ENCODE assay signal across 22 mouse cellular contexts in the genomic region with DNA sequence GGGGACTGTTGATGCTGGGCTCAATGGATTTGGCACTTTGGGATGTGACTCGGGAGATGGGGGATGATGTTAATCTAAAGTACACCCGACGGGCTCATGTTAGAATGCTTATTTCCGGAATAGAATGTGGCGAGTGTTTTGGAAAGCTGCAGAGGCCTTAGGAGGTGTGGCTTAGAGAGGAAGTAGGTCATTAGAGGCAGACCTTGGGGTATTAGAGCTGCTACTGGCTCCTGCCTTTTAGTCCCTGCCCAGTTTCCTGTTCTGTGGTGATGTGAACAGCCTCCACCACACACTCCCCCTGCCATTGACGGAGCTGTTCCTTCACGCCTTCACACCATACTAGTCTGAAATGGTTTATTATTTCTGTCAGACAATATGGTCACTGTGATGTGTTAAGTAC.
"Had no signal": no experiment of that assay in that cellular context is flagged by ENCODE, and none has a peak within 500 bp of the region (broad histone marks: within the 10 kb centered on the region; RNA-seq: fewer than 3 reads in every experiment).

No protein-coding gene starts in this region.

- H3K4me3 ChIP-seq: layer of hippocampus, adult 2 months; limb, embryonic 10.5 days; limb, embryonic 13.5 days; liver, embryonic 12.5 days; liver, embryonic 15.5 days; neural tube, embryonic 12.5 days; neural tube, embryonic 15.5 days had no signal

- H3K36me3 ChIP-seq: limb, embryonic 10.5 days; limb, embryonic 13.5 days; liver, embryonic 12.5 days; liver, embryonic 15.5 days; neural tube, embryonic 12.5 days; neural tube, embryonic 15.5 days had no signal

- H3K9ac ChIP-seq: limb, embryonic 13.5 days; liver, embryonic 12.5 days; liver, embryonic 15.5 days; neural tube, embryonic 12.5 days; neural tube, embryonic 15.5 days had no signal

- ATAC-seq: liver, embryonic 12.5 days had no signal

- H3K27me3 ChIP-seq: limb, embryonic 13.5 days; liver, embryonic 12.5 days; liver, embryonic 15.5 days; neural tube, embryonic 12.5 days; neural tube, embryonic 15.5 days had no signal

- H3K9me3 ChIP-seq: limb, embryonic 10.5 days; limb, embryonic 13.5 days; liver, embryonic 12.5 days; liver, embryonic 15.5 days; neural tube, embryonic 12.5 days; neural tube, embryonic 15.5 days had no signal

- DNase-seq: kidney, adult 9 months; kidney, postnatal 25 days; layer of hippocampus, adult 9-11 months; liver; lung, adult 18-20 months; lung, postnatal 14 days; lung, postnatal 4 days; midbrain, embryonic 14.5 days; right cerebral cortex, adult 18-20 months; right cerebral cortex, postnatal 14 days; right cerebral cortex, postnatal 4 days; thymus, adult 2 months; thymus, postnatal 14 days; thymus, postnatal 4 days had no signal

- H3K4me2 ChIP-seq: limb, embryonic 13.5 days; liver, embryonic 12.5 days; liver, embryonic 15.5 days; neural tube, embryonic 12.5 days; neural tube, embryonic 15.5 days had no signal

- H3K4me1 ChIP-seq: limb, embryonic 10.5 days; liver, embryonic 12.5 days; liver, embryonic 15.5 days; neural tube, embryonic 12.5 days; neural tube, embryonic 15.5 days had no signal

- H3K27ac ChIP-seq: layer of hippocampus, adult 2 months; limb, embryonic 10.5 days; limb, embryonic 13.5 days; liver, embryonic 12.5 days; liver, embryonic 15.5 days; neural tube, embryonic 12.5 days; neural tube, embryonic 15.5 days; stomach, postnatal 0 days had no signal
